Mouse (Mus musculus): ENCODE results near the gene Hus1.
A peak's percentile ranks its signal among the peaks of the same experiment; 100 is the strongest.

DNA sequence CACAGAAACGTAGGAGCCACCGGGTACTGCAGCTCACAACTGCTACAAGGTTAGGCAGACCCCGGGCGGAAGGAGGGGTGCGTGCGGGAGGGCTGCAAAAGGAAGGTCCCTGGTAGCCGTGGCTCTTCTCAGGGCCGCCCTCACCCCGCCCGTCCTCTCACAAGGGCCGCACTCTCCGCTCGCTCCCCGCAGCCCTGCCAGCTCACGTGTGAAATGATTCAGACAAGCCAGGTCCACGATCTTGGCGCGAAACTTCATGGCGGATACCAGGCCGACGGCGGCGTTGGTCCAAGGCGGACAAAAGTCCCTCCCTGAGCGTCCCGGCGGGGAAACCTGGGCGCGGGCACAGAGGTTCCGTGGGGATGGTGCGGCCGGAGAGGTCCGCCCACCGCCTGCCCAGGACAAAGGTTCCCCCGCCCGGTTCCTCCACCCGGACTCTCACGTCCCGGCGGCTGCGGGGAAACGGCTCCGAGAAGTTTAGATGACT is at the start of gene Hus1:
- TF ChIP-seq POLR2A (IDR thresholded peaks at IDR 0.05; ENCODE audit: insufficient read length, low read depth) (peak; percentile 90), E2F4 (IDR thresholded peaks at IDR 0.05; ENCODE audit: insufficient read depth) (peak; percentile 41), MAX (IDR thresholded peaks at IDR 0.05; ENCODE audit: low read depth) (no peak), POLR2AphosphoS2 (IDR thresholded peaks at IDR 0.05; ENCODE audit: insufficient read length, low read depth) (peak; percentile 81), MYOG (IDR thresholded peaks at IDR 0.05; ENCODE audit: control insufficient read depth in 1 of 3, insufficient read depth in 1 of 3, insufficient read length in 2 of 3, low read depth in 2 of 3) (peak in 2 of 3 experiments; percentile 10 to 55), CEBPB (IDR thresholded peaks at IDR 0.05; ENCODE audit: insufficient read depth, poor library complexity, severe bottlenecking) (no peak), USF1 (IDR thresholded peaks at IDR 0.05; ENCODE audit: low read depth) (no peak), MYOD1 (IDR thresholded peaks at IDR 0.05; ENCODE audit: control insufficient read depth in 1 of 3, insufficient read length in 2 of 3, low read depth in 2 of 3) (no peak), TCF3 (IDR thresholded peaks at IDR 0.05; ENCODE audit: insufficient read length, low read depth) (no peak), TCF12 (IDR thresholded peaks at IDR 0.05; ENCODE audit: insufficient read depth, poor library complexity, severe bottlenecking) (no peak), REST (IDR thresholded peaks at IDR 0.05; ENCODE audit: insufficient read depth, insufficient read length) (no peak), SRF (IDR thresholded peaks at IDR 0.05; ENCODE audit: control insufficient read depth, insufficient read length, low read depth) (no peak)

Measured in myocyte (in vitro differentiated cells).